Comparison of ENCODE assay signal across 14 mouse cellular contexts in the genomic region with DNA sequence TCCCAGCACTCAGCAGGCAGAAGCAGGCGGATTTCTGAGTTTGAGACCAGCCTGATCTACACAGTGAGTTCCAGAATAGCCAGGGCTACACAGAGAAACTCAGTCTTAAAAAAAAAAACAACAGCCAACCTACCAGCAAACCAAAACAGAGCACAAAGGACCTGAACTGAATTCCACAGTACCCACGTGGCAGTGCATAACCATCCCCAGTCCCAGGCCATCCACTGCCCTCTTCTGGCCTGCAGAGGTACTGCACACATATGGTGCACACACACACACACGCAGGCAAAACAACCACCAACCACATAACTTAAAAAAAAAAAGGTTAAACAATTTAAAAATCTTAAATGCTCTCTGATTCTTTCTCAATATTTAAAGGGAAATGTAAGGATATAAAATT. TPM values are rescaled to one million over a fixed set of nuclear protein-coding genes. Genes with fewer than 3 reads are reported as not detected.
DNase-seq lines count a peak whose midpoint lies in the region; ATAC-seq and TF ChIP-seq lines count a peak whose summit lies in the region.
"Had no signal": no experiment of that assay in that cellular context is flagged by ENCODE, and none has a peak within 500 bp of the region (broad histone marks: within the 10 kb centered on the region; RNA-seq: fewer than 3 reads in every experiment).

No protein-coding gene starts in this region.

- peaks cover 6% of the 10 kb centered on the region for H3K4me1 ChIP-seq in liver, adult 2 months (ENCODE audit: control insufficient read depth, insufficient read depth, low read length)
- 0 out of 2 replicates have a peak, but pooled peaks cover 4% of the 10 kb centered on the region for H3K4me1 ChIP-seq in liver, embryonic 12.5 days
- H3K4me1 ChIP-seq in E14TG2a.4 (replicated peaks; ENCODE audit: low read depth, low read length) = peaks cover 57% of the 10 kb centered on the region
- H3K4me1 ChIP-seq in kidney, embryonic 15.5 days = peaks cover 9% of the 10 kb centered on the region
- H3K4me1 ChIP-seq: hindbrain, embryonic 15.5 days had no signal

- 0 out of 2 replicates have a peak, but pooled peaks cover 6% of the 10 kb centered on the region for H3K9me3 ChIP-seq in liver, embryonic 12.5 days (replicated peaks)
- H3K9me3 ChIP-seq in E14TG2a.4 (ENCODE audit: low read length) = peaks cover 21% of the 10 kb centered on the region
- peaks cover 4% of the 10 kb centered on the region; the same call in 1 of the 2 replicates for H3K9me3 ChIP-seq in kidney, embryonic 15.5 days (replicated peaks)
- H3K9me3 ChIP-seq: hindbrain, embryonic 15.5 days; neural tube, embryonic 15.5 days had no signal

- H3K4me3 ChIP-seq in liver, adult 2 months (ENCODE audit: insufficient read depth, low read depth, low read length) = no peak overlapping the region
- H3K4me3 ChIP-seq in liver, embryonic 12.5 days = no peak overlapping the region
- no peak overlapping the region for H3K4me3 ChIP-seq in E14TG2a.4 (replicated peaks; ENCODE audit: low read length)
- no peak overlapping the region for H3K4me3 ChIP-seq in kidney, embryonic 15.5 days (replicated peaks)
- H3K4me3 ChIP-seq: hindbrain, embryonic 15.5 days; neural tube, embryonic 15.5 days had no signal

- no peak for ATAC-seq in liver, embryonic 12.5 days
- no peak for ATAC-seq in kidney, embryonic 15.5 days (replicated peaks; ENCODE audit: low FRiP score)

- TF ChIP-seq CTCF in liver, adult 2 months (IDR thresholded peaks at IDR 0.05; ENCODE audit: low read depth, low read length) = peak; percentile 38; the same call in 1 of the 2 replicates
- TF ChIP-seq CTCF in E14TG2a.4 (conservative IDR thresholded peaks at IDR 0.05; ENCODE audit: low read length) = peak; percentile 61
- TF ChIP-seq CTCF in brain, embryonic 14.5 days (IDR thresholded peaks at IDR 0.05; ENCODE audit: borderline replicate concordance, extremely low read depth, insufficient read depth, insufficient read length) = peak; percentile 17; the same call in 1 of the 2 replicates

- H3K36me3 ChIP-seq in liver, adult 2 months (ENCODE audit: control insufficient read depth, insufficient read depth, low read length) = no peaks in the 10 kb centered on the region
- no peaks in the 10 kb centered on the region for H3K36me3 ChIP-seq in liver, embryonic 12.5 days
- H3K36me3 ChIP-seq in E14TG2a.4 (ENCODE audit: insufficient read depth, low read length) = no peaks in the 10 kb centered on the region
- H3K36me3 ChIP-seq in kidney, embryonic 15.5 days = no peaks in the 10 kb centered on the region
- H3K36me3 ChIP-seq: hindbrain, embryonic 15.5 days; neural tube, embryonic 15.5 days had no signal

- H3K4me2 ChIP-seq in liver, embryonic 12.5 days = no peak overlapping the region
- H3K4me2 ChIP-seq in kidney, embryonic 15.5 days = no peak overlapping the region
- H3K4me2 ChIP-seq: hindbrain, embryonic 15.5 days; neural tube, embryonic 15.5 days had no signal

- H3K79me2 ChIP-seq in liver, adult 2 months (ENCODE audit: control insufficient read depth, insufficient read depth, low read length) = no peaks in the 10 kb centered on the region

- 92% methylated on average over 3 of the region's 3 CpGs for WGBS in liver, adult 2 months
- 66% methylated on average over 3 of the region's 3 CpGs for WGBS in liver, embryonic 12.5 days (ENCODE audit: insufficient replicate concordance)
- 85% methylated on average over 3 of the region's 3 CpGs for WGBS in kidney, embryonic 15.5 days

- no peak overlapping the region for H3K27ac ChIP-seq in liver, adult 2 months (replicated peaks; ENCODE audit: insufficient read depth, low read depth, low read length)
- H3K27ac ChIP-seq in liver, embryonic 12.5 days = no peak overlapping the region
- no peak overlapping the region for H3K27ac ChIP-seq in kidney, embryonic 15.5 days
- H3K27ac ChIP-seq: hindbrain, embryonic 15.5 days; neural tube, embryonic 15.5 days had no signal

- no peak overlapping the region for H3K9ac ChIP-seq in liver, adult 2 months (ENCODE audit: low read depth, low read length)
- H3K9ac ChIP-seq in liver, embryonic 12.5 days = no peak overlapping the region
- no peak overlapping the region for H3K9ac ChIP-seq in kidney, embryonic 15.5 days
- H3K9ac ChIP-seq: hindbrain, embryonic 15.5 days; neural tube, embryonic 15.5 days had no signal

- DNase-seq in liver, adult 2 months (ENCODE audit: extremely low read depth, low read depth, low spot score) = no peak
- DNase-seq in B cell, adult 2 months = peak; percentile 59 to 61
- no peak for DNase-seq in brain, embryonic 14.5 days (ENCODE audit: low read depth)
- no peak for DNase-seq in thymus, postnatal 10 days (ENCODE audit: low spot score in 2 of 2)
- DNase-seq: adrenal gland, adult 2 months; cerebellum, postnatal 25 days; kidney, postnatal 10 days; retina, postnatal 1 day; thymus, adult 18-20 months had no signal

- TF ChIP-seq POLR2A in liver, adult 2 months (IDR thresholded peaks at IDR 0.05; ENCODE audit: extremely low read depth, insufficient read depth, low read length) = no peak
- TF ChIP-seq POLR2A in brain, embryonic 14.5 days (IDR thresholded peaks at IDR 0.05; ENCODE audit: borderline replicate concordance, extremely low read depth, insufficient read depth, insufficient read length, poor library complexity, severe bottlenecking) = no peak

- H3K27me3 ChIP-seq in liver, adult 2 months (ENCODE audit: control insufficient read depth, insufficient read depth, low read length) = no peaks in the 10 kb centered on the region
- no peaks in the 10 kb centered on the region for H3K27me3 ChIP-seq in liver, embryonic 12.5 days (replicated peaks)
- no peaks in the 10 kb centered on the region for H3K27me3 ChIP-seq in E14TG2a.4 (ENCODE audit: insufficient read depth, low read length)
- H3K27me3 ChIP-seq in kidney, embryonic 15.5 days = no peaks in the 10 kb centered on the region
- H3K27me3 ChIP-seq: hindbrain, embryonic 15.5 days; neural tube, embryonic 15.5 days had no signal

RNA-seq across cellular contexts. Expression of a gene that starts 42.7 kb away (rescaled TPM):
- total RNA-seq in liver, adult 2 months (2014; rRNA removed) = 4.2 and 6.7 TPM in 2 replicates
- 4.4 and 4.7 TPM in 2 replicates for polyA plus RNA-seq in liver, adult 2 months (2012; rRNA removed)
- 8.8 and 9.2 TPM in 2 replicates for polyA plus RNA-seq in liver, embryonic 12.5 days (2016; fragmentation: Nextera tagmentation; extraction: Ambion mirVana)
- polyA plus RNA-seq in brain, embryonic 14.5 days (2012; rRNA removed) = 9.0 and 13.8 TPM in 2 replicates
- 22.5 and 25.1 TPM in 2 replicates for polyA plus RNA-seq in kidney, embryonic 15.5 days (2015; fragmentation: Nextera tagmentation; extraction: Ambion mirVana)

RNA-seq across cellular contexts. Expression of a gene that starts 54.8 kb away (rescaled TPM):
- total RNA-seq in liver, adult 2 months (2014; rRNA removed) = 8.3 and 10.0 TPM in 2 replicates
- polyA plus RNA-seq in liver, adult 2 months (2012; rRNA removed) = 6.9 and 9.5 TPM in 2 replicates
- 49.2 and 50.9 TPM in 2 replicates for polyA plus RNA-seq in liver, embryonic 12.5 days (2016; fragmentation: Nextera tagmentation; extraction: Ambion mirVana)
- polyA plus RNA-seq in brain, embryonic 14.5 days (2012; rRNA removed) = 28.6 and 29.1 TPM in 2 replicates
- 69.4 and 73.0 TPM in 2 replicates for polyA plus RNA-seq in kidney, embryonic 15.5 days (2015; fragmentation: Nextera tagmentation; extraction: Ambion mirVana)

Comparison
In these comparisons a context has a peak if more than half of its experiments do, and no peak if none do; other contexts are left out.
1. DNase-seq: peak in B cell, adult 2 months (2 of 2); none in liver, adult 2 months (single experiment), brain, embryonic 14.5 days (single experiment) and thymus, postnatal 10 days (0 of 2).
2. Peak in every context shown above with its lines, with median percentiles within 50 percentile points of each other: CTCF ChIP-seq.